Mouse (Mus musculus) myocyte (in vitro differentiated cells): ENCODE measurements around the gene Sema3b. TPM values are rescaled to one million over a fixed set of nuclear protein-coding genes. Genes with fewer than 3 reads are reported as not detected.

ENCODE experiments used
- H3K27me3 ChIP-seq: one replicate; pipeline ENCODE4 v1.6.1; 2011; ENCODE audit not compliant: control insufficient read depth, insufficient read depth, insufficient read length
- H3K36me3 ChIP-seq: one replicate; pipeline ENCODE4 v1.6.1; 2011; ENCODE audit not compliant: control insufficient read depth, insufficient read depth
- H3K4me2 ChIP-seq: one replicate; pipeline ENCODE4 v1.6.1; 2011; ENCODE audit warnings: low read depth, control low read depth
- H3K4me3 ChIP-seq: one replicate; pipeline ENCODE4 v1.5.1; 2011; ENCODE audit warnings: mild to moderate bottlenecking, control low read depth, moderate library complexity
- H3K79me2 ChIP-seq: one replicate; pipeline ENCODE4 v1.6.1; 2011; ENCODE audit not compliant: control insufficient read depth, insufficient read depth
- H3ac ChIP-seq: one replicate; pipeline ENCODE4 v1.6.1; 2011; ENCODE audit not compliant: control insufficient read depth, insufficient read length
- CEBPB ChIP-seq: IDR thresholded peaks from 2 replicates; pipeline ENCODE4 v1.6.1; 2011; ENCODE audit warnings: mild to moderate bottlenecking, moderate library complexity; ENCODE audit not compliant: poor library complexity, insufficient read depth, severe bottlenecking
- E2F4 ChIP-seq: IDR thresholded peaks from one replicate; pipeline ENCODE4 v1.6.1; 2011; ENCODE audit warnings: mild to moderate bottlenecking, control low read depth, moderate library complexity; ENCODE audit not compliant: insufficient read depth
- MAX ChIP-seq: IDR thresholded peaks from one replicate; pipeline ENCODE4 v1.6.1; 2011; ENCODE audit warnings: low read depth, mild to moderate bottlenecking, control low read depth
- MYOD1 ChIP-seq, 3 experiments: IDR thresholded peaks; one replicate each; pipeline ENCODE4 v1.6.1; 2011; ENCODE audit warnings: control low read depth in 2 of 3, low read depth in 2 of 3, mild to moderate bottlenecking in 2 of 3, moderate library complexity in 1 of 3; ENCODE audit not compliant: insufficient read length in 2 of 3, control insufficient read depth in 1 of 3
- MYOG ChIP-seq, 3 experiments: IDR thresholded peaks; one replicate each; pipeline ENCODE4 v1.6.1; 2011; ENCODE audit warnings: control low read depth in 2 of 3, low read depth in 2 of 3, mild to moderate bottlenecking in 2 of 3; ENCODE audit not compliant: insufficient read length in 2 of 3, control insufficient read depth in 1 of 3, insufficient read depth in 1 of 3
- POLR2A ChIP-seq: IDR thresholded peaks from one replicate; pipeline ENCODE4 v1.6.1; 2011; ENCODE audit warnings: low read depth, mild to moderate bottlenecking, control low read depth, moderate library complexity; ENCODE audit not compliant: insufficient read length
- POLR2AphosphoS2 ChIP-seq: IDR thresholded peaks from one replicate; pipeline ENCODE4 v1.6.1; 2011; ENCODE audit warnings: low read depth, control low read depth; ENCODE audit not compliant: insufficient read length
- REST ChIP-seq: IDR thresholded peaks from one replicate; pipeline ENCODE4 v1.6.1; 2011; ENCODE audit warnings: mild to moderate bottlenecking, control low read depth, moderate library complexity; ENCODE audit not compliant: insufficient read depth, insufficient read length
- SRF ChIP-seq: IDR thresholded peaks from one replicate; pipeline ENCODE4 v1.6.1; 2011; ENCODE audit warnings: low read depth; ENCODE audit not compliant: control insufficient read depth, insufficient read length
- TCF12 ChIP-seq: IDR thresholded peaks from one replicate; pipeline ENCODE4 v1.6.1; 2011; ENCODE audit warnings: mild to moderate bottlenecking, control low read depth; ENCODE audit not compliant: poor library complexity, insufficient read depth, severe bottlenecking
- TCF3 ChIP-seq: IDR thresholded peaks from one replicate; pipeline ENCODE4 v1.6.1; 2011; ENCODE audit warnings: low read depth, control low read depth; ENCODE audit not compliant: insufficient read length
- USF1 ChIP-seq: IDR thresholded peaks from one replicate; pipeline ENCODE4 v1.6.1; 2011; ENCODE audit warnings: low read depth, mild to moderate bottlenecking, control low read depth, moderate library complexity
- polyA plus RNA-seq: library from polyadenylated mRNA; unstranded; fragments of >200 nt; fragmentation: generic; extraction: Trizol; gene quantifications from one replicate; pipeline ENCODE4 v1.2.1, GENCODE M21; 2012; ENCODE audit warnings: missing spikeins

Sema3b gene
- polyA plus RNA-seq, 1 experiment = 59.9 TPM

- Histone ChIP-seq H3K27me3 (no peaks in the 10 kb centered on the region), H3K79me2 (peaks cover 14% of the 10 kb centered on the region), H3ac (no peak overlapping the region), H3K4me3 (no peak overlapping the region), H3K36me3 (peaks cover 4% of the 10 kb centered on the region), H3K4me2 (no peak overlapping the region)
- TF ChIP-seq REST (no peak), MYOG (IDR thresholded peaks at IDR 0.05; ENCODE audit: control insufficient read depth in 1 of 3, insufficient read depth in 1 of 3, insufficient read length in 2 of 3, low read depth in 2 of 3) (no peak), POLR2AphosphoS2 (no peak), POLR2A (no peak), TCF12 (no peak), MYOD1 (IDR thresholded peaks at IDR 0.05; ENCODE audit: control insufficient read depth in 1 of 3, insufficient read length in 2 of 3, low read depth in 2 of 3) (no peak), TCF3 (no peak), CEBPB (no peak), E2F4 (no peak), USF1 (no peak), SRF (no peak), MAX (no peak)
These were observed 18.3 kb downstream of the Sema3b start for GRCm38 (mm10) chr9:107590773-107591060.

DNA sequence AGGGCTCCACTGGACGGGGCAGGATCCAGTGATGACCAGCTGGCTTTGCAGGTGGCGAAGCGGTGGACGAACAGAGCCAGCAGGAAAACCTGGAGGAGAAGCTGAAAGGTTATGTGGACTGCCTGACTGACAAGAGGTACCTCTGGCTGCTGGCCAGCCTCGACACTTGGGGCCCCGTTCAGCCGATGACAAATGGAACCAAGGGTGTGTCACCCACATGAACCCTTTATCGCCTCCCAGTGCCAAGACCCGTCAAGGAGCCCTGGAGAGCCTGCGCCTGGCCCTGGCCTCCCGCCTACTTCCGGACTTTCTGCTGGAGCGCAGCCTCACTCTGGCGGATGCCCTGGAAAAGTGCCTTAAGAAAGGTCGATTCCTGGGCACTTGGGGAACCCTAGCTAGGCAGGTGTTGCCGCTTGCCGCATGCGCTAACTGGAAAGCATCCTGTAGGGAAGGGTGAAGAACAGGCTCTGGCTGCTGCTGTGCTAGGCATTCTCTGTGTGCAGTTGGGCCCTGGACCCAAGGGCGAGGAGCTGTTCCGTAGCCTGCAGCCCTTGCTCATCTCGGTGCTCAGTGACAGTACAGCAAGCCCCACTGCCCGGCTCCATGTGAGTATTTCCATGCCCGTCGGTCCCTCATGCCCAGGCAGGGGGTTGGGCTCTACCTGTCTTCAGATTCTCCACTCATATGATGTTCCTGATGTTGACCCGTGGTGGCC is 18.8 kb downstream of the Sema3b start:
- no peak overlapping the region for H3K4me3 ChIP-seq
- peaks cover 4% of the 10 kb centered on the region for H3K36me3 ChIP-seq
- no peaks in the 10 kb centered on the region for H3K27me3 ChIP-seq
- TF ChIP-seq MAX (no peak), TCF3 (no peak), E2F4 (no peak), POLR2AphosphoS2 (no peak), CEBPB (no peak), SRF (no peak), USF1 (no peak), MYOD1 (IDR thresholded peaks at IDR 0.05; ENCODE audit: control insufficient read depth in 1 of 3, insufficient read length in 2 of 3, low read depth in 2 of 3) (no peak), POLR2A (no peak), TCF12 (no peak)
- peaks cover 14% of the 10 kb centered on the region for H3K79me2 ChIP-seq
- H3K4me2 ChIP-seq = no peak overlapping the region
- H3ac ChIP-seq = no peak overlapping the region

GRCm38 (mm10) chr9:107587833-107588639 is 21.0 kb downstream of the Sema3b start:
- Histone ChIP-seq H3K36me3 (no peaks in the 10 kb centered on the region), H3K4me3 (peak overlapping the region; percentile 53), H3K27me3 (no peaks in the 10 kb centered on the region), H3K4me2 (peak overlapping the region; percentile 88), H3ac (peak overlapping the region; percentile 48), H3K79me2 (peaks cover 14% of the 10 kb centered on the region)
- TF ChIP-seq POLR2AphosphoS2 (no peak), USF1 (peak; percentile 35), MYOD1 (IDR thresholded peaks at IDR 0.05; ENCODE audit: control insufficient read depth in 1 of 3, insufficient read length in 2 of 3, low read depth in 2 of 3) (peak in 1 of 3 experiments; percentile 36), REST (no peak), CEBPB (no peak), TCF12 (no peak), MAX (peak; percentile 91), E2F4 (peak; percentile 91), POLR2A (no peak), SRF (no peak), MYOG (IDR thresholded peaks at IDR 0.05; ENCODE audit: control insufficient read depth in 1 of 3, insufficient read depth in 1 of 3, insufficient read length in 2 of 3, low read depth in 2 of 3) (peak in 2 of 3 experiments; percentile 15 to 69), TCF3 (no peak)

GRCm38 (mm10) chr9:107586974-107587832 is 21.8 kb downstream of the Sema3b start, which contains the start of gene Ifrd2:
TSS of gene Ifrd2 (plus strand) at chr9:107587642.
- Histone ChIP-seq H3K36me3 (no peaks in the 10 kb centered on the region), H3ac (peak within 1 kb of the TSS; percentile 48), H3K79me2 (peaks cover 14% of the 10 kb centered on the region), H3K4me2 (peak within 1 kb of the TSS; percentile 88), H3K4me3 (peak within 1 kb of the TSS; percentile 53), H3K27me3 (no peaks in the 10 kb centered on the region)
- TF ChIP-seq POLR2A (peak; percentile 75), MYOG (IDR thresholded peaks at IDR 0.05; ENCODE audit: control insufficient read depth in 1 of 3, insufficient read depth in 1 of 3, insufficient read length in 2 of 3, low read depth in 2 of 3) (no peak), SRF (no peak), MYOD1 (IDR thresholded peaks at IDR 0.05; ENCODE audit: control insufficient read depth in 1 of 3, insufficient read length in 2 of 3, low read depth in 2 of 3) (no peak), E2F4 (peak; percentile 10), POLR2AphosphoS2 (peak; percentile 88)
